9 mouse cellular contexts compared by ENCODE assay signal in the genomic region with DNA sequence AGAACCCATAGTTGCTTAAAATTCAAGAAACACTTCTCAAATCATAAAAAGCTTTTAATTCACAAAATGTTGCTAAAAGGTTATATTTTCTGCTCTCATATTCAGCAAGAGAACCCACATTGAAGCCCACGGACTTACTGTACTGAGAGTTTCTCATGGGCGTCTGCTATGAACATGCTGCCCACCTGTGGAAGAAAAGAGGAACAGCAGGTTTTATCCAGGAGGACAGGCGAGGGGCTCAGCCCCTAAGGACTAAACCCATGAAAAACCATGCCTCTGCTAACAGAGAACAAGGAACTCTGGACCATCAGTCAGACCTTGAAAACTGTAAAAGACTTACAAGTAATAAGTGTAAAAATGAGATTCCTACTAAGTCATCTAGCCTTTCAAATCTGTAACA. TPM values are rescaled to one million over a fixed set of nuclear protein-coding genes. Genes with fewer than 3 reads are reported as not detected.
A peak's percentile ranks its signal among the peaks of the same experiment; 100 is the strongest.
DNase-seq lines count a peak whose midpoint lies in the region; ATAC-seq and TF ChIP-seq lines count a peak whose summit lies in the region.
"Had no signal": no experiment of that assay in that cellular context is flagged by ENCODE, and none has a peak within 500 bp of the region (broad histone marks: within the 10 kb centered on the region; RNA-seq: fewer than 3 reads in every experiment).

No protein-coding gene starts in this region.

- DNase-seq in cerebellum, adult 9-10 months, result peak; percentile 25
- DNase-seq in cerebellum, adult 11-12 months, result no peak
- peak in 1 of 3 experiments; percentile 4 for DNase-seq in liver, embryonic 14.5 days (ENCODE audit: low read depth in 3 of 3, low spot score in 3 of 3)
- DNase-seq in brain, embryonic 14.5 days (ENCODE audit: low read depth), result peak; percentile 77
- DNase-seq in layer of hippocampus, postnatal 10 days (ENCODE audit: low spot score in 2 of 2), result peak; percentile 26 to 54
- DNase-seq in skeletal muscle tissue, adult 2 months (ENCODE audit: low read depth, low spot score), result peak; percentile 8
- no peak for DNase-seq in gastrocnemius, postnatal 14 days

- intact Hi-C loops in gastrocnemius, postnatal 14 days (cut with DNase I; ENCODE audit: low total_unique reads), result loop anchor here (5.0 kb wide), 1 partner anchor 141 kb away; no protein-coding TSS in a partner anchor

- no peak for ATAC-seq in liver, embryonic 14.5 days (ENCODE audit: insufficient read depth)
- ATAC-seq in liver, embryonic 12.5 days, result no peak

- 15% methylated on average over 3 of the region's 3 CpGs for WGBS in liver, embryonic 14.5 days (ENCODE audit: insufficient replicate concordance)
- WGBS in liver, embryonic 12.5 days (ENCODE audit: insufficient replicate concordance), result 12% methylated on average over 3 of the region's 3 CpGs

- no peak for TF ChIP-seq EP300 in liver, embryonic 14.5 days (IDR thresholded peaks at IDR 0.05; ENCODE audit: low read depth)

- no peak overlapping the region for H3K9ac ChIP-seq in liver, embryonic 14.5 days (replicated peaks)
- H3K9ac ChIP-seq in liver, embryonic 12.5 days, result no peak overlapping the region
- H3K9ac ChIP-seq: midbrain, embryonic 12.5 days had no signal

- H3K9me3 ChIP-seq in liver, embryonic 14.5 days (ENCODE audit: control insufficient read depth, low read length), result no peaks in the 10 kb centered on the region
- no peaks in the 10 kb centered on the region for H3K9me3 ChIP-seq in liver, embryonic 12.5 days (replicated peaks)
- H3K9me3 ChIP-seq: midbrain, embryonic 12.5 days had no signal

- no peak overlapping the region for H3K4me2 ChIP-seq in liver, embryonic 14.5 days (ENCODE audit: low read depth)
- H3K4me2 ChIP-seq in liver, embryonic 12.5 days, result no peak overlapping the region
- H3K4me2 ChIP-seq: midbrain, embryonic 12.5 days had no signal

- H3K27me3 ChIP-seq in liver, embryonic 14.5 days (ENCODE audit: control insufficient read depth, insufficient read depth, low read length), result no peaks in the 10 kb centered on the region
- no peaks in the 10 kb centered on the region for H3K27me3 ChIP-seq in liver, embryonic 12.5 days (replicated peaks)
- H3K27me3 ChIP-seq: midbrain, embryonic 12.5 days had no signal

- TF ChIP-seq CTCF in liver, embryonic 14.5 days (IDR thresholded peaks at IDR 0.05; ENCODE audit: low read depth), result peak; percentile 69
- peak; percentile 88 for TF ChIP-seq CTCF in brain, embryonic 14.5 days (IDR thresholded peaks at IDR 0.05; ENCODE audit: borderline replicate concordance, extremely low read depth, insufficient read depth, insufficient read length)

- H3K36me3 ChIP-seq in liver, embryonic 14.5 days (replicated peaks; ENCODE audit: control insufficient read depth, insufficient read depth, low read depth), result no peaks in the 10 kb centered on the region
- peaks cover 12% of the 10 kb centered on the region; the same call in 1 of the 2 replicates for H3K36me3 ChIP-seq in liver, embryonic 12.5 days

- no peak overlapping the region for H3K27ac ChIP-seq in liver, embryonic 14.5 days
- H3K27ac ChIP-seq in liver, embryonic 12.5 days, result no peak overlapping the region
- H3K27ac ChIP-seq: midbrain, embryonic 12.5 days had no signal

- TF ChIP-seq POLR2A in brain, embryonic 14.5 days (IDR thresholded peaks at IDR 0.05; ENCODE audit: borderline replicate concordance, extremely low read depth, insufficient read depth, insufficient read length, poor library complexity, severe bottlenecking), result no peak

- H3K4me1 ChIP-seq in liver, embryonic 14.5 days (replicated peaks; ENCODE audit: control insufficient read depth in 2 of 2, insufficient read depth in 2 of 2, low read length in 1 of 2), result no peaks in the 10 kb centered on the region
- H3K4me1 ChIP-seq in liver, embryonic 12.5 days, result no peaks in the 10 kb centered on the region
- H3K4me1 ChIP-seq: midbrain, embryonic 12.5 days had no signal

- no peak overlapping the region for H3K4me3 ChIP-seq in liver, embryonic 14.5 days (ENCODE audit: insufficient read depth in 1 of 2, low read depth in 2 of 2, low read length in 2 of 2)
- no peak overlapping the region for H3K4me3 ChIP-seq in liver, embryonic 12.5 days
- H3K4me3 ChIP-seq: midbrain, embryonic 12.5 days had no signal

RNA-seq across cellular contexts. Expression of a gene that starts 45.0 kb away (rescaled TPM):
- polyA plus RNA-seq in liver, embryonic 14.5 days (2012; rRNA removed), result 2.0 and 2.2 TPM in 2 replicates
- polyA plus RNA-seq in liver, embryonic 14.5 days (2014; fragmentation: Nextera tagmentation; extraction: Ambion mirVana), result 2.6 and 2.8 TPM in 2 replicates
- polyA plus RNA-seq in liver, embryonic 12.5 days (2016; fragmentation: Nextera tagmentation; extraction: Ambion mirVana), result 6.5 TPM in 2 replicates
- 19.6 and 22.0 TPM in 2 replicates for polyA plus RNA-seq in brain, embryonic 14.5 days (2012; rRNA removed)
- total RNA-seq in layer of hippocampus, postnatal 10 days (2021), result 10 to 100 TPM; 21.5 to 26.0 TPM
- 10 to 100 TPM; 10.8 to 10.9 TPM for total RNA-seq in gastrocnemius, postnatal 14 days (2021)

RNA-seq across cellular contexts. Expression of a gene that starts 50.0 kb away (rescaled TPM):
- polyA plus RNA-seq in liver, embryonic 14.5 days (2012; rRNA removed), result 0.96 and 1.2 TPM in 2 replicates
- 1.3 and 1.4 TPM in 2 replicates for polyA plus RNA-seq in liver, embryonic 14.5 days (2014; fragmentation: Nextera tagmentation; extraction: Ambion mirVana)
- polyA plus RNA-seq in liver, embryonic 12.5 days (2016; fragmentation: Nextera tagmentation; extraction: Ambion mirVana), result 3.5 and 3.9 TPM in 2 replicates
- polyA plus RNA-seq in brain, embryonic 14.5 days (2012; rRNA removed), result 1.6 and 2.1 TPM in 2 replicates
- 1 to 10 TPM; 4.6 to 4.7 TPM for total RNA-seq in layer of hippocampus, postnatal 10 days (2021)
- 1 to 10 TPM; 3.1 to 3.8 TPM for total RNA-seq in gastrocnemius, postnatal 14 days (2021)

Comparison
In these comparisons a context has a peak if more than half of its experiments do, and no peak if none do; other contexts are left out.
1. DNase-seq: peak in cerebellum, adult 9-10 months (single experiment), brain, embryonic 14.5 days (single experiment), layer of hippocampus, postnatal 10 days (2 of 2) and skeletal muscle tissue, adult 2 months (single experiment); none in cerebellum, adult 11-12 months (single experiment) and gastrocnemius, postnatal 14 days (single experiment).